20 mouse cellular contexts compared by ENCODE assay signal in genomic region chr11:53992264-53992663, GRCm38 (mm10).
"Had no signal": no experiment of that assay in that cellular context is flagged by ENCODE, and none has a peak within 500 bp of the region (broad histone marks: within the 10 kb centered on the region; RNA-seq: fewer than 3 reads in every experiment).

No protein-coding gene starts in this region.

- DNase-seq: kidney, adult 11 months; kidney, adult 8-10 months; kidney, postnatal 10 days; kidney, postnatal 36 days; layer of hippocampus, postnatal 36 days; liver, embryonic 13.5 days; lung, postnatal 14 days; midbrain, embryonic 14.5 days; right cerebral cortex, adult 18-20 months; right cerebral cortex, postnatal 25 days; spleen, adult 18-20 months; thymus, adult 18-20 months; thymus, postnatal 36 days had no signal

- H3K4me2 ChIP-seq: kidney, embryonic 15.5 days; liver, embryonic 13.5 days; neural tube, embryonic 12.5 days; neural tube, embryonic 15.5 days had no signal

- H3K27me3 ChIP-seq: kidney, embryonic 15.5 days; liver, embryonic 13.5 days; neural tube, embryonic 12.5 days; neural tube, embryonic 15.5 days had no signal

- H3K27ac ChIP-seq: kidney, embryonic 15.5 days; left cerebral cortex, adult 2 months; liver, embryonic 13.5 days; midbrain, embryonic 10.5 days; neural tube, embryonic 12.5 days; neural tube, embryonic 15.5 days had no signal

- H3K9ac ChIP-seq: kidney, embryonic 15.5 days; liver, embryonic 13.5 days; neural tube, embryonic 12.5 days; neural tube, embryonic 15.5 days had no signal

- H3K4me1 ChIP-seq: kidney, embryonic 15.5 days; liver, embryonic 13.5 days; megakaryocyte, embryonic 14.5 days; midbrain, embryonic 10.5 days; neural tube, embryonic 12.5 days; neural tube, embryonic 15.5 days had no signal

- ATAC-seq: inflammation-experienced regulatory T-cells, adult 6 months had no signal

- H3K4me3 ChIP-seq: kidney, embryonic 15.5 days; left cerebral cortex, adult 2 months; liver, embryonic 13.5 days; megakaryocyte, embryonic 14.5 days; midbrain, embryonic 10.5 days; neural tube, embryonic 12.5 days; neural tube, embryonic 15.5 days had no signal

- H3K9me3 ChIP-seq: kidney, embryonic 15.5 days; liver, embryonic 13.5 days; megakaryocyte, embryonic 14.5 days; midbrain, embryonic 10.5 days; neural tube, embryonic 12.5 days; neural tube, embryonic 15.5 days had no signal

- H3K36me3 ChIP-seq: kidney, embryonic 15.5 days; midbrain, embryonic 10.5 days; neural tube, embryonic 12.5 days; neural tube, embryonic 15.5 days had no signal
